Mouse (Mus musculus) inflammation-experienced regulatory T-cells, adult 16 weeks (primary cell): Measurements from ENCODE around the gene Ctsl. TPM values are rescaled to one million over a fixed set of nuclear protein-coding genes. Genes with fewer than 3 reads are reported as not detected.

Experiments used
- polyA plus RNA-seq: library from polyadenylated mRNA; unstranded; fragments of 100-300 nt; shearing (Covaris generic); gene quantifications from one replicate; pipeline ENCODE4 v1.2.1, GENCODE M21; 2017

Ctsl gene
- 15.7 TPM for polyA plus RNA-seq

DNA sequence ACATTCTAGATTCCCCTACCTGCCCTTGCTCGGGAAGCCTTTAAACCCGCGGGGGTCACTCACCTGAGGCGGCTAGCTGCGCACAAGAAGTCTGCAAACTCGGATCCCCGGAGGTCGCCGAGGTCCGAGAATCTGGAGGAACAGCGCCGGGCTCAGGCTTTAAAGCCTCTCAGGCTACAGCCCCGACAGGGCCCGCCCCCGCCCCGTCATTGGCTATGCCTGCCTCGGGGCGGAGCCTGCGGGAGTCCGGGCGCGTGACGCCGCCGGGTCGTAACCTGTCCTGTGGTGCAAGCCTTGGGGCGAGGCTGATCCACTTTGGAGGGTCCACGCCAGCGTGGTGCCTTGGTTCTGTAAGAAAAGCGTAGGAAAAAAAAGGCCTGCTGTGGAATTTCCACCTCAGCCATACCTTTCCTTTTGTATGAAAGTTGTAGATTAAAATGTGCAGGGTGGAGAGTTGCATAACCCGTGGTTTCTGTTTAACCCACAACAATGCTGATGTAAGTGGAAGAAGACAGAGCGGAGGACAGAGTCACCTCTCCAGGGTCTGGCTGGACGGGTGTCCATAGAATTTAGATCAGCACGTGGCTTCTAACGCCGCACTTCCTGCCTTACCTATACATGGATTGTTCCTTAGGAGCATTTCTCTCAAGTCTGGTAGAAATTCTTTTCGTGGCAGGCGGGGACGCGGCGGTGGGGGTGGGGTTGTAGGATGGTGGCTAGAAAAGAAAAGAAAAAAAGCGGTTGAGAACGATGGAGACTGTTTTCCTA is at the start of gene Ctsl:
Ctsl (minus strand) TSS at position 718 of the 768 bp plus-strand sequence.

DNA sequence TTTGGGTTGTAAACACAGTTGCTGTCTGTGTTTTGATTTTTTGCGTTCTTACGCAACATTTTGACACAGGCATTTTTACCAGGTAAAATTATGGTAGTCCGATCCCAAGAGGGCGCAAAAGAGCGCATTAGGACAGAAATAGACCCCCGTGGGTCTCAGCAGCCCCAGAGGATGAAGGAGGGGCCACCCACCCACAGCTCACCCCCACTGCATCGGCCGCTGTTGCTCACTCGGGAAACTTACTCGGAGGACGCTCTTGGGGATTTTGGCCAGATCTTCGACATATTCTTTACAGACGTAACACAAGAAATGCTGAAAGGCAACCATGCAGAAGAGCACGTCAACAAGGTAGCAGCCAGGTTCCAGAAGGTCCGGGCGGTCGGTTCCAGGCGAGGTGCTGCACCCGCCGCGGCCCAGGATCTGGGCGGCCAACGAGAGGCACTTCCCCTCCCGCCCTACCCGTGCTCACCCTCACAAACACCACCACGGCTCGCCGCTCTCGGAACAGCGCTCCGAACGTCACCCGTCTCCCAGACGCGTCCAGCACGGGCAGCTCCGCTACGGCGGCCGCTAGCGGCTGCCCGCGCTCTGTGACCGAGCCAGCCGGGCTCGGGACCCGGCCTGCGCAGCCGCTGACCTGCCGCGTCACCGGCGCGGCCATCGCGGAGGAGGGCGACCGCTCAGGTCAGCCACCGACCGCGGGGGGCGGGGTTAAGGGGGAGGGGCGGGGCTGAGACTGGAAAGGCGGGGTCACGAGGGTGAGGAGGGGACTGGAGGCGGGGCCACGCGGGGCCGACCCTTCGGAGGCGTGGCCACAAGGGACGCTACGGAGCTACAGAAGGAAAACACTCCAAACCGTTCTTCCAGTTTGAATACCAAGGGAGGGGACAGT is 58.4 kb downstream of the Ctsl start, which contains the start of gene Aaed1:
Aaed1 (minus strand) TSS at position 687 of the 892 bp plus-strand sequence.

Other genes with a start within 250 kb of the Ctsl start
- gene Slc35d2, start 241.5 kb downstream of the Ctsl start, polyA plus RNA-seq, result 31.5 TPM
- gene Zfp367, start 217.7 kb downstream of the Ctsl start, polyA plus RNA-seq, result 8.1 TPM
- gene Habp4, start 209.1 kb downstream of the Ctsl start, polyA plus RNA-seq, result 3.4 TPM
- gene Cdc14b, start 95.6 kb downstream of the Ctsl start, polyA plus RNA-seq, result 6.8 TPM
- 8.6 TPM for gene Aaed1, start 58.2 kb downstream of the Ctsl start, polyA plus RNA-seq
- 8.1 TPM for gene Cdk20, start 61.4 kb upstream of the Ctsl start, polyA plus RNA-seq
- gene Fam240b, start 126.9 kb upstream of the Ctsl start, polyA plus RNA-seq, result not detected